Mouse (Mus musculus): Measurements from ENCODE around the gene Usp13. TPM values are rescaled to one million over a fixed set of nuclear protein-coding genes. Genes with fewer than 3 reads are reported as not detected.

Usp13 gene
- total RNA-seq, 2 experiments from 2014 or later, result 20.2 to 20.4 TPM

DNA sequence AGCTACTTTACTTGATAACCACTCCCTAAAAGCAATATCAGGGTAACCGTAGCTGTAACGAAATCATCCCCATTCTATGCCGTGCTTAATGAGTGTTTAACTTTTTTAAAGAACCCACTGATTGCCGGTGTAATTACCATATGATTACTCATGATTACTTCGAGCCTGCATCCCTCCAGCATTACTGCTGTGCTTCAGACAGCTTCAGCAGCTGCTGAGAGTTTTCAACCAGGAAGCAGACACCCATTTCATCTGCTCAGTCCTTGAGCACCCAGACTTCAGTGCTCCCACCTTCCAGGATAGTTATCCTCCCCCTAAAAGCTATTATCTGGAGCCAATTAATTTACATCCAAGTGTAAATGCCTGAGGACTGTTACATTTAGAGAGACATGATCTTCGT lies 106.8 kb downstream of the Usp13 start:
- DNase-seq (ENCODE audit: low spot score in 2 of 2), result no peak

DNA sequence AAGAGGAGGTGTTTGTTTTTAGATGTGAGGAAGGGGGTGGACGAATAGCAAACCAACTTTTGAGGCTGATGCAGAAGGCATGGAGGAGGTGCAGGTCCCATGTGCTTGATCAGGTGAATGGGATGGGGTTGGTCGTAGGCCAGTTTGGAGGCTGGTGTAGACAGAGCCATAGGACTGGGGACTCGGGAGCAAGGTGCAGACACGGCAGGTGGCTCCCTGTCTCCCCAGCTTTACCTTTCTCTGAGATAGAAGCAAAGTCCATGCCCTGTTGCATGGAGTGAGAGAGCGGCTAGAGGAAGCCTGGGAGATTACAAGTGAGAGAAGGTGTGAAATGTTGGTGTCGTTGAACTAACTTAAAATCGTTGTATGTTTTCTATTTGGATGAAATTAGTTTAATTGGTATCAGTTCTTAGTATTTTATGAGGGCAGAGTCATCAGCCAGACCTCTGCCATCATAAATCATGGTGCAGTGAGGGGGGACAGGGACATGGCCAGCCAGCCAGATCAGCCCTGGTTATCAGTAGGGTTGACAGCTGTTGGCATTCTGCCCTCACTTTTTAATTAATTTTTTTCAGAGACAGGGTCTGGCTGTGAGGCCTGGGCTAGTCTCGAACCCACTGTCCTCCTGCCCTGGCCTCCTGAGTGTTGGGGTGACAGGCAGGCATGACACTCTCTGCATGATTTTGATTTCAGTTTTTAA lies 122.6 kb downstream of the Usp13 start:
- no peak for DNase-seq (ENCODE audit: low spot score in 2 of 2)

DNA sequence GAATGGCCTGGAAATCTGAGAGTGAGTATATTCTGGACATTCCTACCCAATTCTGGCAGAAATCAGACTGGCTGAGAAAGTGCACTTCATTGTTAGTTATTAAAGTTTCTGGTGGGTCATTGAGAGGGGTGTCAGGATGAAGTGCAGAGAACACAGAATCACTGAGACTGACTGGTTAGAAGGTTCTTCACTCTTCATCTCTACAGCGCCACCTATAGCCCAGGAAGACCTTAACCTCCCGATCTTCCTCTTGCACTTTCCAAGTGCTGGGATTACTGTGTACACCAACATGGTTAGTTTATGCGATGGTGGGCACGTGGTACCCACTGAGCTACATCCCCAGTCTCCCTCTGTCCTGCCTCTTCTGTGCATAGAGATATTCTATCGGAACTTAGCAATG lies 130.1 kb downstream of the Usp13 start:
- DNase-seq (ENCODE audit: low spot score in 2 of 2), result no peak

DNA sequence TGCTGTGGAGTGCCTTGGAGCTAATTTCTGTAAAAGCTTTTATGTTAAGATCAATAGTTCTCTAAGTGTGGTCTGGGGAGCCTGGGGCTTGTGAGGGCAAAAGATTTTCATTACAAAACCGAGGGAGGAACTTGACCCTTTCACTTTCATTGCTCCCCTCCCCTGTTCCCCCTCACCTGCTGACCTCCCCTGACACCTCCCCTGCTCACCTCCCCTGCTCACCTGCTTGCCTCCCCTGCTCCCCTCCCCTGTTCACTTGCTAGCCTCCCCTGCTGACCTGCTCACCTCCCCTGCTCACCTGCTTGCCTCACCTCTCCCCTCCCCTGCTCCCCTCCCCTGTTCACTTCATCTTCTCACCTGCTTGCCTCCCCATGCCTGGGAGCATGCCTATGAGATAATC lies 134.0 kb downstream of the Usp13 start:
- no peak for DNase-seq (ENCODE audit: low spot score in 2 of 2)

DNA sequence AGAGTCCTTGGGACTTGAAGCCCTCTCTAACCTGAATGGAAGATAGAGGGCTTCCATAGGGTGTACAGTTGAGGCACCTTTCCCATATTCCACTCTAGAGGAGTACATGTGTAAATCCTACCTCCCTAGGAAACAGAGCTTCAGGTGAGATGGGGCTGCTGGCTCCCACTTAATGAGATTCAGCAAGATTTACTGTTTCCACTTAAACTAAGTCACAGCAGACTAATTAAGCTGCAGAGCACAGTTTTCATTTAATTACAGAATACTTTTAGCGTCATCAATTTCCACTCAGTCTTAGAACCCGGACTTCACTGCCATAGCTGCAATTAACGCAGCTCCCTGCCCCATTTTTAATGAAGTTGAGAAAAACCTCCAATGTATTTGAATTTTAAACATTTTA lies 144.1 kb downstream of the Usp13 start:
- DNase-seq (ENCODE audit: low spot score in 2 of 2), result no peak

DNA sequence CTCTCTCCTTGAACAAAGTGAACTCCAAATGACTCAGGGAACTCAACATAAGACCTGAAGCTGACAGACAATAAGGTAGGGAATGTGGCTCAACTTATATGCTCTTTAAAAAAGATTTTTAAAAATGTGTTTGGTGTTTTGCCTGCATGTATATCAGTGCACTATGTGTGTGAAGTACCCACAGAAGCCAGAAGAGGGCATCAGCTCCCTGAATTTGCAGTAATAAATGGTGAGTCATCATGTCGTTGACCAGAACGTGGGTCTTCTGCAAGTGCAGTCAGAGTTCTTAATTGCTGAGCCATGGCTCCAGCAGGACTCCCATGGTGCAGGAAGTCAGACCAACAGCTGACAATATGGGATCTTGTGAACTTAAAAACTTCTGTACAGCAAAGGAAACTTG lies 148.2 kb downstream of the Usp13 start:
- peak in 1 of 2 experiments; percentile 36 for DNase-seq (ENCODE audit: low spot score in 2 of 2)

DNA sequence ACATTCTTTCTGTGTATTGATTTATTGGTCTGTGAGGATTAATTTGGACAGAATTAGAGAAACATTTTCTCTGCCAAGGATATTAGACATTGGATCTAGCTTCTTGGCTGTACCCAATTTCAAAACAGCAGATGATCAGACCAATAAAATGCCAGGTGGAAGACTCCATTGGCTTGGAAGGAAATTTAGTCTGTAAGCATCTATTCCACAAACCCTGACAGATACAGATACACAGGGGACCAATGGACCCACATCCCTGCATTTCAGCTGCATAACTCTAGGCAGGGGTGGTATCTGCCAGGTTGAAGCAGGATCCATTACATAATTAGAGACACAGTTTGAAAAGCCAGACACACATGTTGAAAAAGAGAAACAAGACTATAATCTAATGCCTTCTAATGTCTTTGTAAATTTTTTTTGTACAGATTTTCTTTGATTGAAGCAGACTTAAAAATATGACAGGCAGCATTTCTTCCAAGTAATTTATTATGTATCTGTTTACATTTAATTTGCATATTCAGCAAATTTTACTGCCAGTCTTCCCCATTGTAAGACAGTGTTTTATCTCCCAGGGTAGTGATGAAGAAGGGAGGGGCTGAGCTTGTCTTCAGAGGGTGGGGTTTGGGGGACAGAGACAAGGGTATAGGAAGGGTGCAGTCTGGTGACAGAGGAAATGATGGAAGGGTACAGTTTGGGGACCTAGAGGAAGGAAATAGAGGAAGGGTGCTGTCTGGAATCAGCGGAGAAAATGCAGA lies 151.5 kb downstream of the Usp13 start:
- peak; percentile 15 to 60 for DNase-seq (ENCODE audit: low spot score in 2 of 2)

DNA sequence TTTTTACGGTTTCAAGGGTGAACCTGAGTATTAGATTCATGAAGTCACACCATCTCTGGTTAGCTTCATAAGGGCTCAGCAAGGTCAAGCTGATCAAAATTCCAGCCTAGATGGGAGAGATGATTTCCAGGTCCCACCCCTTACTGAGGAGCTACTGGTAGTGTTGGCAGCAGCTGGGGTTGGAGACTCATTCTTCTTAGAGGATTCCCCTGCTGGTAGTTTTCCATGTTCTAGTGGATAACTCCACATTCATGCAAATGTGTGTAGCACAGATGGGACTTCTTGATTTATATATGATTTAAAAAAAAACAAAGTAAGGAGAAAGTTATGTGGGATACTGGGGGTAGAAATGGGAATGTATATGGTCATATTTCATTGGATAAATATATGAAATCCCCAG lies 152.9 kb downstream of the Usp13 start:
- DNase-seq (ENCODE audit: low spot score in 2 of 2), result no peak

DNA sequence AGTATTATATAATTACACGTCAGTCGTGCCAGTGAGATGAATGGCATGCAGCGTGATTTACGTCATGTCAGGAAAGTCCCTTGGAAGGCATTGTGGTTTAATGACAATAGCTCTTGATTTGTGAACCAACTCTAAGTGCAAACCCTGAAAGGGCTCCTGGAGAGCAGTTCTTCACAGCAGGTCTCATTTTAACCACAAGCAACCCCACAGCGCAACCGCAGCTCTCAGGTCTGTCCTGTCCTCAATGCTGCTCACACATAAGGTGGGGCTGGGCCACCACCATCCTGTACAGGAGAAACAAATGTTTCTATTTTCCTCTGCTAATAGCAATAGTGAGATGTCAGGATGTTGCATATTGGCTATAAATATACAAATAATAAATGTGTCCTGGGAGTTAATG lies 161.9 kb downstream of the Usp13 start:
- no peak for DNase-seq (ENCODE audit: low spot score in 2 of 2)

DNA sequence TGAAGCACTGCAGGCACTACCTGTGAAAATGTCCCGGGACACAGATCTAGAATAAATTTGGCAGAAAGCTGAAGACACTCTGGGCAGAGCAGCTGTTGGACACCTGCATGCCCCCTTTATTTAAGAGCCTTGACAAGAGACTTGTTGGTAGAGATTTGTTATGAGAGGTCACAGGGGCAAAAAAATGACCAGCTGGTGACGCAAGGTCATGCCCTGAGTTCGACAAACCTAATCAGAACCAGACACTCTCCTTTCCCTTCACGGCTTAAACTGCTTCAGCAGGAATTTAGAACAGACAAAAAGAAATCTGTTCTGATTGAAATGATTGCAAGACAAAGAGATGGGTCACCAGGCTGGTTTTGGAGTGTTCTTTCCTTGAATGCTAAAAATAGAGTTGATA lies 162.6 kb downstream of the Usp13 start:
- DNase-seq (ENCODE audit: low spot score in 2 of 2), result no peak

DNA sequence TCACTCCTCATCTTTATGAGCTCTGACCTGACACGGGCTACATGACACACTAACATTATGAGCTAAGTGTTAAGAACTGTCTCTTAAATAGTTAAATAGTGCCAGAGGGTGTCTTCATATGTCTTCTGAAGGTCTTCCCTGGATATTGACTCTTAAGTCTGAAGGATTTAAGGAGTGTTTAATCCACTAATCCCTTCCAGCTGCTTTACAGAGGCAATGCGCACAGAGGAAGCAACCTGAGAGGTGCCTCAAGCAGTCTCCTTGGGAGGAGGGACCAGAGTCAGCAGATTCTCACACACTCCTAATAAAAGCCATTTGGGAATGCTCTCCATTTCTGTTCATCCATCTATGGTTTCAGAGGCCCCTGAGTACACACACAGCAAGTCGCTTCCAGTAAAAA lies 167.8 kb downstream of the Usp13 start:
- DNase-seq (ENCODE audit: low spot score in 2 of 2), result no peak

Other genes with a start within 250 kb of the Usp13 start
- 10 to 100 TPM; 12.4 to 13.7 TPM for gene Gnb4, start 201.0 kb upstream of the Usp13 start, total RNA-seq (2021)
- gene Actl6a, start 111.2 kb upstream of the Usp13 start, total RNA-seq (2021), result 10 to 100 TPM; 16.3 to 17.3 TPM
- 100 to 1,000 TPM; 181 to 187 TPM for gene Ndufb5, start 80.6 kb upstream of the Usp13 start, total RNA-seq (2021)
- 10 to 100 TPM; 18.0 to 18.4 TPM for gene Mrpl47, start 79.9 kb upstream of the Usp13 start, total RNA-seq (2021)